Mouse (Mus musculus) ES-Bruce4 (cell line): ENCODE results near the gene Rab3a.

Experiments used
- CTCF ChIP-seq: IDR thresholded peaks from one replicate; pipeline ENCODE4 v1.8.1; 2011; ENCODE audit warnings: low read depth, low read length
- POLR2A ChIP-seq: IDR thresholded peaks from one replicate; pipeline ENCODE4 v1.8.1; 2011; ENCODE audit warnings: low read length; ENCODE audit not compliant: insufficient read depth

DNA sequence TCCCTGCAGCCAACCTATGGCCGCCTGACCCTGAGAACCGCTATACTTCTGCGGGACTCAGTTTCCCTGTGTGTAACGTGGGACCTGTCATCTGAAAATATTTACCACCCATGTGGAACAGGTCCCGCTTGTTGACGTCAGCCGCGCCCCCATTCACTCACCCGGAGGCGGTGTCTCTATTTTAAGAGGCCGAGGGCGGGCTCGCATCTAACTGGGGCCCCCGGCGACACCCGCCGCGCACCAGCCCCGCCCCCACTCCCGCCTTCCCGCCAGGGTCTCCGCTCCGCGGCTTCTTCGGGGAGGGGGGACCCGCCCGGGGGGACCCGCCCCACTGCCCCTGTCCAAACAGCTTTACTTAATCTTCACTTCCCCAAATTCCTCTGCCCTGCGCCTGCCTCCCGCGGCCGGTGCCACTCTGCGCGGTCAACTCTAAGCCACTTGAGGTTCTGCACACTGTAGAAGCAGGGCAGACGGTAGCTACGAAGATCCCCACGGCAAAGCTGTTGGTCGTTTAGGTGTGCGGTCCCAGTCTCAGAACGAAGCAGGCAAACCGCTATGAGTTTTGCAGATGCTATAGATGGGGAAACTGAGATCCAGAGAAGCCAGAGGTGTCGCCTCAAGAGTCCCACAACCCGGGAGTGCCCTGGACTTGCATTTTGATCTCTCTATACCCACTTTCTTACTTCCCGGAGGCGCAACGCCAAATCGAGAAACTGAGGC lies 49.4 kb downstream of the Rab3a start:
- no peak for TF ChIP-seq CTCF
- TF ChIP-seq POLR2A: no peak
